Mouse (Mus musculus) urinary bladder, postnatal 0 days (tissue): ENCODE measurements around the gene Col4a2. TPM values are rescaled to one million over a fixed set of nuclear protein-coding genes. Genes with fewer than 3 reads are reported as not detected.

Source experiments
- polyA plus RNA-seq: library from polyadenylated mRNA; unstranded; fragments of >200 nt; fragmentation: Nextera tagmentation; extraction: Ambion mirVana; gene quantifications from 2 replicates; pipeline ENCODE4 v1.2.1, GENCODE M21; 2015

The Col4a2 gene
- 135 and 146 TPM in 2 replicates for polyA plus RNA-seq

DNA sequence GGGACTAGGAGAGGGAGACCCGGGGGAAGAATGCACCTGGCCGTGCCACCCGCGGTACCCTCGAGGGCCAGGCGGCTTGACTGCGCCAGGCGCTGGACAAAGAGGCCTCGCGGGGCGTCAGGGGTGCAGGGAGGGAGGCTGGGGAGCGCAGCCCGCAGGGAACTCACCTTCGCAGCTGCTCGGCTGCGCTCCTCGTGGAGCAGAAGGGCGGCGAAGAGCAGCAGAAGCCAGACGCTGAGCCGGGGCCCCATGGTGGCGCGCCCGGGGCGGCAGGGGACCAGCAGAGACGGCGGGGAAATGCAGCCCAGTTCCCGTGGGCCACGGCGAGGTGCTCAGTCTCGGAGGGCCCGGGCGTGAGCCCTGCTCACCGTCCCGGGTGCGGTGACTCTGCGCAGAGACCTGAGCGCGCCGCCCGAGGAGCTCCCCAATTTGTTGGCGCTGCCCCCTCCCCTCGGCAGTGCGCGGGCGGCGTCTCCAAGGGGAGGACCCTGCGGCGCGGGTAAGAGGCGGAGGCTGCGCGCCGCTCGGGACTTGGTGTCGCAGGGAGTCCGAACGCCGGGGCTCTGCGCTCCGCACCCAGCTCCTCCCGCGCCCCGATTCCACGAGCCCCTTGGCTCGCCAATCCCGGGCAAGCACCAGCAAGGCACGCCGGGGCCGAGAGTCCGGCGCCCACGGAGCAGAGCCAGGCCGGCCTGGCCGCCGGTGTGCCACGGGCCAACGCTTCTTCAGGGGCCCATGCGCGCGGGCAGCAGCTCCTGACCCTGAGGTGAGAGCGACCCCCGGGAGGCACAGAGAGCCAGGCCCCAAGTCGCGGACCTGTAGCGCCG, at the start of gene Col4a2, which contains the start of gene Col4a1:
Gene Col4a2, plus strand, starts transcription at position 457 of the 827 bp plus-strand sequence.
Gene Col4a1, minus strand, starts transcription at position 478 of the 827 bp plus-strand sequence.

DNA sequence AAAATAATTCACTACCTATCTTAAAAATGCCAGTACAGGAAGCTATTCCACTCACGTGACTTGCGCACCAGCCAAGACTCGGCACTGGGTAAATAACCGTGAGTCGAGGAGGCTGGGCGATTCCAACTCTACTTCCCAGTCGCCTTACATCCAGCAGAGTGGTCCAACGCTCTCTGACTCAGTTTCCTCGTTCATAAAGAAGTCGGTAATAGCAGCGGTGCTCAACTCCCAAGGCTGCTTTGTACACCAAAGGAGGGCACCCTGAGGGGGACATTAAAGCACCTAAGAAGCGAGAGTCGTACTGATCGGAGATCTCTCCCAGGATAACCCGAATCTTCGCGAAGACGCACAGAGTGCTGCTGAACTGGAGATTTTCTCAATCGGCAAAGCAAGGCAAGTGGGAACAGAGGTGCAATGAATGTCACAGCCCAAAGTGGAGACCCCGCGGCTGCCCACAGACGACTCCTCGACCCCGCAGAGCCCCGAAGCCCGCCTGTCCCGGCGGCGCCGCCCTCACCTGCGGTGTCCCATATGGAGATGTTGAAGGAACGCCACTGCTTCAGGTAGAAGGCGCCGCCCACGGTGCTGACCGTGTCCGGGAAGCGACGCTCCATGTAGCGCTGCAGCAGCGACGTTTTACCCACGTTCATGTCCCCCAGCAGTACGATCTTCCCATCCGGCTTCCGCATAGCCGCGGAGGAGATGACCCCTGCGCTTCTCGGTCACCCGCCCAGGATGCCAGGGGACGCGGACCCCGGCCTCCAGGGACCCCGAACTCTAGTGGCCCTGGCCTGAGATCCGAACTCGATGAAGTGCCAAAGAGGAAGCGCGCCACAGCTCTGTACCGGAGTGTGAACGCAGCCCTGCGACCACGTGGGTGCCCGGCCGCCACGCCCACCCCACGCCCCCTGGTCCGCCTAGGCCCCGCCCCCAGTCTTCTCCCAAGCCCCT, 165.5 kb downstream of the Col4a2 start, which contains the start of gene Rab20:
Gene Rab20, minus strand, starts transcription at position 900 of the 951 bp plus-strand sequence.

DNA sequence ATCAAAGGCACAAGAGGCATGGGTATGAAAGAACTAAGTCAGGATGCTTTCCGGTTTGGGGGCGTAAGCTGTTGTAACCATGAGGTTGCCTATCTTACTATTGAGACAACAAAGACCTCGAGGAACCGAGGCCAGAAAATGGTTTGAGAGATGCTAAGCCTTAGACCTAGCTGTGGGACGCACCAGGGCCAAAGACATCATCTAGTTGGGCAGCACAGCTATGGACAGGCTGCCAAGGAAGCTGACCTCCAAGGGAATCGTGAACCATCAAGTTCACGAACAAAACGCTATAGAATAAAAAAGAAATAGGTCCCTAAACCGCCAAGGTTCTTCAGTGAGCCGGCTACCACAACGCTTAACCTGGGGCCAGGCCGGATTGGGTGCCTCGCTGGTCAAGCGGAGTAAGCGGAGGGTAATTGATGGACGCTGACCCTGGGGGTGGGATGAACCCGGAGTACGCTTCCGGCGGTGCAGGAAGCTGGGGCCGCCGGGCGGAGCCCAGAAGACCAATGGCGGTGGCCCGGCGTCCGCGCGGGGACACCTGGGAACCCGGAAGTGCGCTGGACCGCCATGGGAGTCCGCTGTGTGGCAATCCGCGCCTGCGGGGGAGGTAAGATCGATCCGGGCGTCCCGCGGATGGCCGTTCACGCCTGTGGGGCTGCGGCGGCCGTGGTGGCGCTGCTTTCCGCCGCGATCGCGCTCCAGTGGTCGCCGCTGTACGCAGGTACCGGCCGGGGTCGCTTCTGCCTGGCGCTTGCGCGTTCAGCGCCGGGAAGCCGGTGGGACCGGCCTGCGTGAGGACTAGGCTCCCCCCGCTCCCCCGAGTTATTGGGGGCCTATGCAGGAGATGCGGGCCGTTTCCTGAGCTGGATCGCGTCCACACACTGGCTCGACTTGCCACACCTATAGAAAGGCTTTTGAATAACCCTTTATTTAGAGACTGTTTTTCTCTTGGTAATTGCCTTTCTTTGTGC, 184.7 kb downstream of the Col4a2 start, which contains the start of gene Naxd:
Gene Naxd, plus strand, starts transcription at position 490 of the 974 bp plus-strand sequence.

Other genes starting within 250 kb of the Col4a2 start
- gene Col4a1, start within 50 bp of the Col4a2 start, polyA plus RNA-seq = 426 and 432 TPM in 2 replicates
- 8.4 and 9.6 TPM in 2 replicates for gene Rab20, start 165.9 kb downstream of the Col4a2 start, polyA plus RNA-seq
- 95.7 and 96.0 TPM in 2 replicates for gene Naxd, start 184.7 kb downstream of the Col4a2 start, polyA plus RNA-seq
- 15.1 and 15.7 TPM in 2 replicates for gene Cars2, start 238.0 kb downstream of the Col4a2 start, polyA plus RNA-seq
- gene Ing1, start 242.8 kb downstream of the Col4a2 start, polyA plus RNA-seq = 27.9 and 29.2 TPM in 2 replicates